12 mouse cellular contexts compared by ENCODE assay signal in the genomic region with DNA sequence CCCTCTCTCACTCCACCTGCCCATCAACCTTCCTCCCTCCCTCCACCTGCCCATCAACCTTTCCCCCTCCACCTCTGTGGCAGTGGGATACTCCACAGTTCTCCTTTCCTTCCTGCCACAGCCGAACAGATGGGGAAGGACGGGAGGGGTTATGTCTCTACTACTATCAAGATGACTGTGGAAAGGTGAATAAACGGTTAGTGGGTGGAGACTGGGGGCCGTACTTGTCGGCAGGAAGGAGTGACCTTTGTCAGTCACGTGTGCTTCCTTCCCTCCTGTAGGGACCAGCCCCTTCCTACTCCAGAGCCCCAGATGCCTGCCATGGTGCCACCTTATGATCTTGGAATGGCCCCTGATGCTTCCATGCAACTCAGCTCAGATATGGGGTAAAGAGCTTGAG. TPM values are rescaled to one million over a fixed set of nuclear protein-coding genes. Genes with fewer than 3 reads are reported as not detected.
DNase-seq lines count a peak whose midpoint lies in the region; ATAC-seq and TF ChIP-seq lines count a peak whose summit lies in the region.
"Had no signal": no experiment of that assay in that cellular context is flagged by ENCODE, and none has a peak within 500 bp of the region (broad histone marks: within the 10 kb centered on the region; RNA-seq: fewer than 3 reads in every experiment).

No protein-coding gene starts in this region.

- in situ Hi-C loops in ES-E14 (cut with MboI; ENCODE audit: low sequenced_read_pairs in 2 of 2, unreplicated experiment in 2 of 2), result no loop called here

- no peak overlapping the region for H3K4me3 ChIP-seq in heart, embryonic 13.5 days
- H3K4me3 ChIP-seq in ES-E14 (ENCODE audit: insufficient read depth in 1 of 2, low read depth in 1 of 2, low read length in 2 of 2, poor library complexity in 1 of 2, severe bottlenecking in 1 of 2), result peak overlapping the region; percentile 71 to 93
- peak overlapping the region; percentile 18; the same call in 1 of the 2 replicates for H3K4me3 ChIP-seq in intestine, postnatal 0 days (ENCODE audit: low read depth, low read length)
- H3K4me3 ChIP-seq: myocyte had no signal

- H3K4me1 ChIP-seq in heart, embryonic 13.5 days, result peaks cover 33% of the 10 kb centered on the region
- H3K4me1 ChIP-seq in ES-E14 (ENCODE audit: control insufficient read depth in 2 of 2, insufficient read depth in 2 of 2, low read length in 2 of 2, poor library complexity in 1 of 2), result peaks cover 0 to 27% of the 10 kb centered on the region in 2 experiments; a peak in 2 of 4 replicates
- no peaks in the 10 kb centered on the region; the same call in 1 of the 2 replicates for H3K4me1 ChIP-seq in intestine, postnatal 0 days (replicated peaks; ENCODE audit: control insufficient read depth, insufficient read depth, low read length)

- peaks cover 81% of the 10 kb centered on the region for H3K36me3 ChIP-seq in heart, embryonic 13.5 days
- peaks cover 9% of the 10 kb centered on the region for H3K36me3 ChIP-seq in ES-E14 (ENCODE audit: control insufficient read depth, insufficient read depth, low read length, poor library complexity, severe bottlenecking)
- peaks cover 56% of the 10 kb centered on the region for H3K36me3 ChIP-seq in intestine, postnatal 0 days (ENCODE audit: control insufficient read depth, insufficient read depth)

- H3K27me3 ChIP-seq in heart, embryonic 13.5 days (replicated peaks), result no peaks in the 10 kb centered on the region
- H3K27me3 ChIP-seq in intestine, postnatal 0 days (replicated peaks; ENCODE audit: control insufficient read depth, insufficient read depth, low read length), result no peaks in the 10 kb centered on the region

- ATAC-seq in heart, embryonic 13.5 days (ENCODE audit: extremely low read depth, insufficient number of reproducible peaks, low FRiP score, low TSS enrichment), result no peak
- ATAC-seq in intestine, postnatal 0 days, result peak; percentile 68
- ATAC-seq: forebrain, postnatal 0 days had no signal

- H3K27ac ChIP-seq in heart, embryonic 13.5 days (replicated peaks), result no peak overlapping the region
- 0 out of 2 replicates have a peak overlapping the region, but pooled peaks have one; percentile 50 for H3K27ac ChIP-seq in ES-E14 (ENCODE audit: insufficient read depth, low read depth, low read length, poor library complexity, severe bottlenecking)
- H3K27ac ChIP-seq in intestine, postnatal 0 days (ENCODE audit: low read depth, low read length), result no peak overlapping the region

- 0 out of 2 replicates have a peak overlapping the region, but pooled peaks have one; percentile 19 for H3K9ac ChIP-seq in heart, embryonic 13.5 days
- peak overlapping the region; percentile 78 for H3K9ac ChIP-seq in ES-E14 (ENCODE audit: insufficient read depth, low read depth, low read length, poor library complexity, severe bottlenecking)
- no peak overlapping the region for H3K9ac ChIP-seq in intestine, postnatal 0 days (ENCODE audit: low read depth, low read length)
- H3K9ac ChIP-seq: forebrain, postnatal 0 days had no signal

- no peaks in the 10 kb centered on the region for H3K9me3 ChIP-seq in heart, embryonic 13.5 days
- no peaks in the 10 kb centered on the region for H3K9me3 ChIP-seq in ES-E14 (ENCODE audit: control insufficient read depth, insufficient read depth, low read depth, low read length)
- H3K9me3 ChIP-seq in intestine, postnatal 0 days (ENCODE audit: control insufficient read depth), result no peaks in the 10 kb centered on the region

- no peak for DNase-seq in heart, postnatal 36 days
- DNase-seq in 416B (ENCODE audit: low read depth) (peak; percentile 49), ES-E14 (ENCODE audit: low read depth, low spot score) (no peak)
- no peak for DNase-seq in thymus, postnatal 36 days
- no peak for DNase-seq in neural tube, embryonic 10.5 days (ENCODE audit: extremely low spot score, low spot score)
- DNase-seq in left cerebral cortex, adult 18-20 months (ENCODE audit: low spot score in 2 of 2), result no peak
- DNase-seq: cerebellum, postnatal 10 days; forebrain, postnatal 0 days; thymus, postnatal 14 days had no signal

- intact Hi-C loops in heart, postnatal 36 days (cut with DNase I), result no loop called here

- WGBS in heart, embryonic 13.5 days, result 26% methylated on average over 6 of the region's 6 CpGs
- 12% methylated on average over 6 of the region's 6 CpGs for WGBS in intestine, postnatal 0 days

- no peak overlapping the region for H3K4me2 ChIP-seq in heart, embryonic 13.5 days
- H3K4me2 ChIP-seq in intestine, postnatal 0 days (replicated peaks; ENCODE audit: low read depth), result peak overlapping the region; percentile 56

- TF ChIP-seq CTCF in intestine, postnatal 0 days (IDR thresholded peaks at IDR 0.05; ENCODE audit: low read depth), result no peak

TF ChIP-seq in ES-E14, 5 proteins besides CTCF, POLR2A, EP300 and RAD21:
- TF ChIP-seq MAFK (IDR thresholded peaks at IDR 0.05; ENCODE audit: insufficient read depth, low read depth, low read length), result no peak
- no peak for TF ChIP-seq ZNF384 (IDR thresholded peaks at IDR 0.05; ENCODE audit: low read depth, low read length)
- no peak for TF ChIP-seq ZC3H11A (IDR thresholded peaks at IDR 0.05; ENCODE audit: borderline replicate concordance, low read depth, low read length)
- no peak for TF ChIP-seq HCFC1 (IDR thresholded peaks at IDR 0.05; ENCODE audit: borderline replicate concordance, insufficient read depth, low read length)
- no peak for TF ChIP-seq CHD2 (IDR thresholded peaks at IDR 0.05; ENCODE audit: low read depth, low read length)

RNA-seq across cellular contexts. Expression of a gene that starts 8.6 kb away (rescaled TPM):
- polyA plus RNA-seq in heart, embryonic 13.5 days (2015; fragmentation: Nextera tagmentation; extraction: Ambion mirVana), result 7.1 and 7.4 TPM in 2 replicates
- 1 to 10 TPM; 2.7 to 4.5 TPM for total RNA-seq in heart, postnatal 36 days (2021)
- total RNA-seq in ES-E14 (2012; rRNA removed), result 23.6 and 35.6 TPM in 2 replicates
- 2.9 and 3.2 TPM in 2 replicates for polyA plus RNA-seq in intestine, postnatal 0 days (2015; fragmentation: Nextera tagmentation; extraction: Ambion mirVana)
- 1 to 10 TPM; 4.6 to 5.1 TPM for total RNA-seq in left cerebral cortex, adult 18-20 months (2021)

RNA-seq across cellular contexts. Expression of a gene that starts 10.3 kb away (rescaled TPM):
- polyA plus RNA-seq in heart, embryonic 13.5 days (2015; fragmentation: Nextera tagmentation; extraction: Ambion mirVana), result 9.7 and 10.4 TPM in 2 replicates
- 1 to 10 TPM; 5.7 to 8.4 TPM for total RNA-seq in heart, postnatal 36 days (2021)
- 10.6 and 13.8 TPM in 2 replicates for total RNA-seq in ES-E14 (2012; rRNA removed)
- polyA plus RNA-seq in intestine, postnatal 0 days (2015; fragmentation: Nextera tagmentation; extraction: Ambion mirVana), result 3.9 and 4.2 TPM in 2 replicates
- 10 to 100 TPM; 58.2 to 71.7 TPM for total RNA-seq in left cerebral cortex, adult 18-20 months (2021)

RNA-seq across cellular contexts. Expression of a gene that starts 15.3 kb away (rescaled TPM):
- polyA plus RNA-seq in heart, embryonic 13.5 days (2015; fragmentation: Nextera tagmentation; extraction: Ambion mirVana), result 24.5 and 24.6 TPM in 2 replicates
- total RNA-seq in heart, postnatal 36 days (2021), result 10 to 100 TPM; 42.3 to 46.0 TPM
- total RNA-seq in ES-E14 (2012; rRNA removed), result 18.6 and 26.0 TPM in 2 replicates
- polyA plus RNA-seq in intestine, postnatal 0 days (2015; fragmentation: Nextera tagmentation; extraction: Ambion mirVana), result 27.1 and 29.2 TPM in 2 replicates
- 10 to 100 TPM; 15.9 to 17.8 TPM for total RNA-seq in left cerebral cortex, adult 18-20 months (2021)

RNA-seq across cellular contexts. Expression of a gene that starts 37.1 kb away (rescaled TPM):
- 30.7 and 37.9 TPM in 2 replicates for polyA plus RNA-seq in heart, embryonic 13.5 days (2015; fragmentation: Nextera tagmentation; extraction: Ambion mirVana)
- 10 to 100 TPM; 73.4 to 88.6 TPM for total RNA-seq in heart, postnatal 36 days (2021)
- 69.6 and 91.4 TPM in 2 replicates for total RNA-seq in ES-E14 (2012; rRNA removed)
- polyA plus RNA-seq in intestine, postnatal 0 days (2015; fragmentation: Nextera tagmentation; extraction: Ambion mirVana), result 28.9 and 33.4 TPM in 2 replicates
- total RNA-seq in left cerebral cortex, adult 18-20 months (2021), result 100 to 1,000 TPM; 264 to 276 TPM

RNA-seq across cellular contexts. Expression of a gene that starts 46.9 kb away (rescaled TPM):
- 0.27 and 0.28 TPM in 2 replicates for polyA plus RNA-seq in heart, embryonic 13.5 days (2015; fragmentation: Nextera tagmentation; extraction: Ambion mirVana)
- not detected for total RNA-seq in heart, postnatal 36 days (2021)
- 1.7 and 3.2 TPM in 2 replicates for total RNA-seq in ES-E14 (2012; rRNA removed)
- polyA plus RNA-seq in intestine, postnatal 0 days (2015; fragmentation: Nextera tagmentation; extraction: Ambion mirVana), result 73.8 and 80.3 TPM in 2 replicates
- under 1 TPM; 0.77 to 0.88 TPM for total RNA-seq in left cerebral cortex, adult 18-20 months (2021)
